Mouse (Mus musculus) bone marrow, adult 2 months (tissue): ENCODE results near the gene Heatr9. TPM values are rescaled to one million over a fixed set of nuclear protein-coding genes. Genes with fewer than 3 reads are reported as not detected.
"Not testable (repeated sequence)": the region's sequence is repeated elsewhere in the genome, so short reads cannot be mapped to it uniquely, and the experiment has no call there.

Experiments used
- H3K27ac ChIP-seq: fragments of 200-500 bp; 2 replicates; pipeline ENCODE4 v1.5.1; 2012; ENCODE audit warnings: low read depth, mild to moderate bottlenecking, control low read depth, inconsistent platforms, low read length; ENCODE audit not compliant: control insufficient read depth, poor library complexity, insufficient read depth
- H3K4me1 ChIP-seq: fragments of 200-500 bp; 2 replicates; pipeline ENCODE4 v1.6.1; 2011; ENCODE audit warnings: low read length; ENCODE audit not compliant: control insufficient read depth, insufficient read depth
- H3K4me3 ChIP-seq: fragments of 200-500 bp; replicated peaks from 2 replicates; pipeline ENCODE3; 2011; ENCODE audit warnings: mild to moderate bottlenecking, low read depth, low read length, control low read depth; ENCODE audit not compliant: control insufficient read depth
- CTCF ChIP-seq: fragments of 200-500 bp; IDR thresholded peaks from 2 replicates; pipeline ENCODE4 v1.5.1; 2011; ENCODE audit warnings: low read length, control low read depth; ENCODE audit not compliant: control insufficient read depth, insufficient read depth
- POLR2A ChIP-seq: fragments of 200-500 bp; IDR thresholded peaks from 2 replicates; pipeline ENCODE4 v1.6.1; 2011; ENCODE audit warnings: low read depth, mild to moderate bottlenecking, control low read depth, low read length, borderline replicate concordance; ENCODE audit not compliant: control insufficient read depth
- WGBS: fragments of 180-500 bp; shearing (Covaris S2); methylation state at CpG from one replicate; pipeline ENCODE4 v1.1.7; 2018; 5-methylcytosine and 5-hydroxymethylcytosine counted together
- polyA plus RNA-seq: library from polyadenylated mRNA; stranded (reverse); fragments of >200 nt; gene quantifications from 2 replicates; pipeline ENCODE4 v1.2.4, GENCODE M21; 2011; ENCODE audit warnings: low replicate concordance; ENCODE audit not compliant: missing spikeins, insufficient read depth, insufficient read length

Gene Heatr9
- polyA plus RNA-seq, 1 experiment = not detected

- TF ChIP-seq POLR2A (no peak), CTCF (no peak)
- Histone ChIP-seq H3K27ac (no peak overlapping the region), H3K4me3 (no peak overlapping the region), H3K4me1 (peaks cover 1% of the 10 kb centered on the region; the same call in 1 of the 2 replicates)
- WGBS = 76% methylated on average over 10 of the region's 10 CpGs
These were observed 35.1 kb upstream of the Heatr9 start for GRCm38 (mm10) chr11:83557074-83557473.

- no peak overlapping the region for H3K27ac ChIP-seq
- 30% methylated on average over 8 of the region's 8 CpGs for WGBS
- no peak for TF ChIP-seq CTCF
- no peak for TF ChIP-seq POLR2A
- no peak overlapping the region for H3K4me3 ChIP-seq
- peaks cover 1% of the 10 kb centered on the region; the same call in 1 of the 2 replicates for H3K4me1 ChIP-seq
These were observed 34.3 kb upstream of the Heatr9 start for GRCm38 (mm10) chr11:83556085-83556781.

DNA sequence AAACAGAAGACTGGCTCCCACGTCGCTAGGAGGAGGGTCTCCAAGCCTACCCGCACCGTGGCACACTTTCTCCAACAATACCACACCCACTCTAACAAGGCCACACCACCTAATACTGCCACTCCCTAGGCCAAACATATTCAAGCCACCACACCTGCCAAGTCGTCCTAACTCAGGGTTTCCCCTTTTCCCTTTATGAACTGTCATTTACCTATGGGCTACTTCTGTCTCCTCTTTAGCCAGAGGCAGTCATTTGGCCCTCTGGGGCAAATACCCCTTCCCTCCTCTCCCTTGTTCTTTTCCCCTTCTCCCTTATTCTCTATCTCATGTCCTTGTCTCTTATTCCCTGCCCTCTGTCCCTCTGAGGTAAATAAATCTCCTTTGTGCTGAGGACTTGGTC is 29.7 kb upstream of the Heatr9 start:
- Histone ChIP-seq H3K4me1 (peaks cover 6% of the 10 kb centered on the region), H3K27ac (no peak overlapping the region), H3K4me3 (no peak overlapping the region)
- TF ChIP-seq POLR2A = no peak
- TF ChIP-seq CTCF = no peak
- WGBS = 73% methylated on average over 5 of the region's 5 CpGs

DNA sequence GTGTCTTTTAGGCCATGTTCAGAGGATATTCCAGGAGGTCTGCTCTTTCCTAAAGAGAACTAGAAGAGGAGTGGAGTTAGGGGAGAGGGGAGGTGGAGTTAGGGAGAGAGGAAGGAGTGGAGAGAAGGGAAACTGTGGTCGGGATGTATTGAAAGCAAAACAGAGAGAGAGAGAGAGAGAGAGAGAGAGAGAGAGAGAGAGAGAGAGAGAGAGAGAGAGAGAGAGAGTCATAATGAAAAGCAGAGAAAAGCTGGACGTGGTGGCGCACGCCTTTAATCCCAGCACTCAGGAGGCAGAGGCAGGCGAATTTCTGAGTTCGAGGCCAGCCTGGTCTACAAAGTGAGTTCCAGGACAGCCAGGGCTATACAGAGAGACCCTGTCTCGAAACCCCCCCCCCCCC is 29.1 kb upstream of the Heatr9 start:
- peak overlapping the region; percentile 5; the same call in 1 of the 2 replicates for H3K27ac ChIP-seq
- 66% methylated on average over 7 of the region's 7 CpGs for WGBS
- not testable (repeated sequence) for H3K4me3 ChIP-seq, H3K4me1 ChIP-seq

DNA sequence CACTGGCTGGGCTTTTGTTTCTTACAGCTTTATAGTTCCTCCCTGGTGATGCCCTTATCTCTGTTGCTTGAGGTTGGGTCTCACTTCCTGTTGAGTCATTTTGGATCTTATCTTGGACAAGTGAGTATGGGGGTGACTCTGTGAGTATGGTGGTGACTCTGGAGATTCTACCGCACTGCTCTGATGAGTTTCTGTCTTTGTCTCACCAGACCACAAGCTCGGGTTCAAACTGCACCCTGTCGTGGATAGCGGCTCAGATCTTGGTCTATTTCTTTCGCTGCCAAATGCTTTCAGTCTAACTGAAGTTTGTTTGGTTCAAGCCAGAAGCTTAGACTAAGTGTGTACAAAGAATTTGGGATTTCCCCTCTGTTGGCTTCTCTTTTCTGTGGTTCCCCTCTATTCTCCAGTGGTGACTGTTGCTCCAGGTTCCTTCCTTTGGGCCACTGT is 28.2 kb upstream of the Heatr9 start:
- WGBS = 3% methylated on average over 5 of the region's 5 CpGs
- Histone ChIP-seq H3K27ac (no peak overlapping the region; the same call in 1 of the 2 replicates), H3K4me3 (no peak overlapping the region), H3K4me1 (peaks cover 6% of the 10 kb centered on the region)
- TF ChIP-seq POLR2A (no peak), CTCF (no peak)

- Histone ChIP-seq H3K27ac (no peak overlapping the region), H3K4me3 (no peak overlapping the region), H3K4me1 (no peaks in the 10 kb centered on the region; the same call in 1 of the 2 replicates)
- TF ChIP-seq POLR2A = no peak
- TF ChIP-seq CTCF = no peak
- 11% methylated on average over 3 of the region's 3 CpGs for WGBS
These were observed 22.2 kb upstream of the Heatr9 start for GRCm38 (mm10) chr11:83544214-83544613.

DNA sequence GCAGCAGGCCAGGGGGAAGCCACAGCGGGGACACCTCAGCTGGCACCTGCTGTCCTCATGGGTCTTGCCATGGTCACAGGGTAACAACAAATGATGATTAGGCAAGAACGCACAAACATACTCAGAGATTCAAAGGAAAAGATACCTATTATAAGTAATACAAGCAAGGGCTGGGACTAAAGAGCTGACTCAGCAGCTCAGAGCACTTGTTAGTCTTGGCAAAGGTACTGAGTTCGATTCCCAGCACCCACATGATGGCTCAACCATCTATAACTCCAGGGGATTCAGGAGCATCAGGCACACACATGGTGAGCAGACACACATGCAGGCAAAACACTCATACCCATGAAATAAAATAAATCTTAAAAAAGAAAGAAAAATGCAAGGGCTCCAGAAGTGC is 19.4 kb upstream of the Heatr9 start:
- no peak overlapping the region for H3K4me3 ChIP-seq
- peaks cover 2% of the 10 kb centered on the region; the same call in 1 of the 2 replicates for H3K4me1 ChIP-seq
- no peak overlapping the region for H3K27ac ChIP-seq
- 75% methylated on average over 3 of the region's 3 CpGs for WGBS
- TF ChIP-seq POLR2A (no peak), CTCF (no peak)

DNA sequence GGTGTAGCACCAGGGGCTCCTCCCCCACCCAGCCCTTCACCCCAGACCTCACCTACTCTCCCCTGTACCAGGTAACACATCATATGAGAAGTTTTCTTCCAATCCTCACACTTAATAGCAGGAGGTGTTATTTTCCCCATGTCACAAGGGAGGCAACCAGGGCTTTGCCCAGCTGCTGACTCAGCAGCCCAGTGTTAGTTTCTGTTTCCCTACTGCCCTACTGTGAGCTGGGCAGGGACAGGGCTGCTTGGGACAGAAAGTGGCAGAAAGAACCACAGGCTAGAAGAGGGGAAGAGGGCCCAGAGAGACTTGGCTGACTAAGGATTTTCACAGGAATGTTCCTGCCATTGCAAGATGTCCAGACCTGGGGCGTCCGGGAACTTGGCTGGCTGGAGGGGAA is 19.0 kb upstream of the Heatr9 start:
- TF ChIP-seq POLR2A (no peak), CTCF (no peak)
- 92% methylated on average over 2 of the region's 2 CpGs for WGBS
- H3K4me3 ChIP-seq = no peak overlapping the region
- H3K27ac ChIP-seq = no peak overlapping the region
- peaks cover 2% of the 10 kb centered on the region; the same call in 1 of the 2 replicates for H3K4me1 ChIP-seq
